Mouse (Mus musculus) embryonic facial prominence, embryonic 14.5 days (tissue): ENCODE measurements at regions not wholly inside any gene's neighbourhood (a gene's known extent, or its start where the extent isn't known, plus 50 kb on each side); places are given as distances from the start of the nearest gene placed in this dataset.

Source experiments
- ATAC-seq: fragments of 200-750 bp; cut with Nextera tagmentation; 2 replicates; pipeline ENCODE4 v1.8.0; 2017; ENCODE audit warnings: low read depth, moderate number of reproducible peaks, moderate TSS enrichment
- DNase-seq: peaks from one replicate; pipeline ENCODE4 v3.0.0-alpha.2; 2015; ENCODE audit warnings: low spot score
- H3K27ac ChIP-seq: fragments of 300-500 bp; sonication (generic); replicated peaks from 2 replicates; pipeline ENCODE4 v1.5.1; 2014; ENCODE audit warnings: low read depth, mild to moderate bottlenecking, low read length, moderate library complexity
- H3K27me3 ChIP-seq: fragments of 300-500 bp; sonication (generic); replicated peaks from 2 replicates; pipeline ENCODE4 v1.6.1; 2014; ENCODE audit warnings: low read length; ENCODE audit not compliant: control insufficient read depth, insufficient read depth
- H3K36me3 ChIP-seq: fragments of 300-500 bp; sonication (generic); 2 replicates; pipeline ENCODE4 v1.6.1; 2014; ENCODE audit warnings: low read length, mixed read lengths; ENCODE audit not compliant: control insufficient read depth, insufficient read depth
- H3K4me1 ChIP-seq: fragments of 300-500 bp; sonication (generic); 2 replicates; pipeline ENCODE4 v1.6.1; 2014; ENCODE audit warnings: antibody characterized with exemption, low read length; ENCODE audit not compliant: control insufficient read depth, insufficient read depth
- H3K4me2 ChIP-seq: fragments of 300-500 bp; sonication (generic); 2 replicates; pipeline ENCODE4 v1.6.1; 2014; ENCODE audit warnings: low read depth, mild to moderate bottlenecking, low read length, moderate library complexity, mixed read lengths
- H3K4me3 ChIP-seq: fragments of 300-500 bp; sonication (generic); 2 replicates; pipeline ENCODE4 v1.5.1; 2014; ENCODE audit warnings: low read depth, mild to moderate bottlenecking, low read length
- H3K9ac ChIP-seq: fragments of 300-500 bp; sonication (generic); 2 replicates; pipeline ENCODE4 v1.6.1; 2014; ENCODE audit warnings: low read depth, mild to moderate bottlenecking, low read length, moderate library complexity, mixed read lengths
- H3K9me3 ChIP-seq: fragments of 300-500 bp; sonication (generic); 2 replicates; pipeline ENCODE4 v1.6.1; 2016; ENCODE audit warnings: low read length; ENCODE audit not compliant: control insufficient read depth
- WGBS: fragments of 180-500 bp; shearing (Covaris S2); extraction: QIAGEN DNeasy Blood & Tissue Kit; methylation state at CpG from one replicate; pipeline ENCODE4 v1.1.7; 2014; 5-methylcytosine and 5-hydroxymethylcytosine counted together

DNA sequence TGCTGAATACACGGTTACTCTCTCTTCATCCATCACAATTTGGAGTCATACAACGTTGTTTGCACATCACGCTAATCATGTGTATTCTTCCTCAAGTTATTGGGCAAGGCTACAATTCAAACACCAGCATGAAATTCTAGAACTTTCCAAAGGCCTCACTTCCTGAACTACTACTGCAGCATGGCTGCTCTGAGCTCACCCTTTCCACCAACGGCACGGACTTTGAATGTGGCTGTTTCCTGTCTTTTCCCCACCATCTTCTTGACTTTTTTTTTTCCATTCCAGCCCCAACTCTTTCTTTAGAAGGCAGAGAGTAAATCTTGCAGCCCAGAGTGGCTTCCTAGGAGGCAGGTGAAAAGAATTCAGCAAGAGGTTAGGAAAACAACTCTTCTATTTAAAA, 129.2 kb upstream of the Lmo4 start:
- Histone ChIP-seq H3K4me1 (no peaks in the 10 kb centered on the region), H3K4me2 (no peak overlapping the region), H3K4me3 (no peak overlapping the region), H3K36me3 (no peaks in the 10 kb centered on the region), H3K9ac (no peak overlapping the region), H3K27ac (no peak overlapping the region), H3K9me3 (no peaks in the 10 kb centered on the region), H3K27me3 (no peaks in the 10 kb centered on the region)
- ATAC-seq (no peak), DNase-seq (no peak)
- 81% methylated on average over 5 of the region's 5 CpGs for WGBS

DNA sequence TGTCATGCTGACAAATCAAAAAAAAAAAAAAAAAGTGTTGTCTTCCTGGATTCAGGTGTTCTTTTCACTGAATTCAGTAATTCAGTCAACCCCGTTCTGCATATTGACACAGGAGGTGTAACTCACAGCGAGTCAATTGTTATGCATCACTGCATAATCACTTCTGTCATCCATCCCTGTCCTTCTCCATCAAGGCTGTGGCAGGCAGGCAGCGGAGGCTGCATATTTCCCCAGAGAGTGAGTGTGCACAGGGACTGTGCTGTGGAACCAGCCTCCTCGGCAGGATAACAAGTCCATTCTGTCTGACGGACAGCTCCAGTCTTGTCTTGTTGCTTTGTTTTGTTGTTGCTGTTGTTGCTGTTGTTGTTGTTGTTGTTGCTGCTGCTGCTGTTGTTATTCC, 127.3 kb upstream of the Lmo4 start:
- H3K4me2 ChIP-seq: no peak overlapping the region
- no peak overlapping the region for H3K27ac ChIP-seq
- no peak for DNase-seq
- no peaks in the 10 kb centered on the region for H3K36me3 ChIP-seq
- no peak overlapping the region for H3K4me3 ChIP-seq
- ATAC-seq: no peak
- WGBS: 17% methylated on average over 5 of the region's 5 CpGs
- H3K9me3 ChIP-seq: no peaks in the 10 kb centered on the region
- no peaks in the 10 kb centered on the region for H3K27me3 ChIP-seq
- H3K9ac ChIP-seq: no peak overlapping the region
- no peaks in the 10 kb centered on the region for H3K4me1 ChIP-seq

DNA sequence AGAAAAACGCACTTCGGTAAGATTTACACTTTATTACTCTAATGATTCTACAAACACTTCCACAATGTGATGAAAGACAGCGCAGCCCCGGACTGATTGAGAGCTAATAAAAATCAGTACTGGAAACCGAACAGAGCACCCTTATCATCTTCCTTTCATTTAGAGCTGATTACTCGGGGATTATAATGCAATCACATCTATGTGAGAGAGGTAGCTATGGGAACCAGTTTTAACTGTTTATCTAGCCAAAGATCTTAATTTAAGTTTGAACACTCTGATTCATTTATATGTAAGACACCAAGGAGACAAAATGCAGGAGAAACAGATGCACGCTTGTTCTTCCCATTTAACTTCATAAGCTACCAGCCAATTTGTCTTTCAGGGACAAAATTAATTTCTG, 124.1 kb upstream of the Lmo4 start:
- Histone ChIP-seq H3K27me3 (no peaks in the 10 kb centered on the region), H3K9me3 (no peaks in the 10 kb centered on the region), H3K36me3 (no peaks in the 10 kb centered on the region), H3K4me1 (no peaks in the 10 kb centered on the region), H3K9ac (no peak overlapping the region), H3K4me3 (no peak overlapping the region), H3K27ac (no peak overlapping the region), H3K4me2 (no peak overlapping the region)
- DNase-seq (no peak), ATAC-seq (no peak)
- WGBS: 83% methylated on average over 7 of the region's 7 CpGs

DNA sequence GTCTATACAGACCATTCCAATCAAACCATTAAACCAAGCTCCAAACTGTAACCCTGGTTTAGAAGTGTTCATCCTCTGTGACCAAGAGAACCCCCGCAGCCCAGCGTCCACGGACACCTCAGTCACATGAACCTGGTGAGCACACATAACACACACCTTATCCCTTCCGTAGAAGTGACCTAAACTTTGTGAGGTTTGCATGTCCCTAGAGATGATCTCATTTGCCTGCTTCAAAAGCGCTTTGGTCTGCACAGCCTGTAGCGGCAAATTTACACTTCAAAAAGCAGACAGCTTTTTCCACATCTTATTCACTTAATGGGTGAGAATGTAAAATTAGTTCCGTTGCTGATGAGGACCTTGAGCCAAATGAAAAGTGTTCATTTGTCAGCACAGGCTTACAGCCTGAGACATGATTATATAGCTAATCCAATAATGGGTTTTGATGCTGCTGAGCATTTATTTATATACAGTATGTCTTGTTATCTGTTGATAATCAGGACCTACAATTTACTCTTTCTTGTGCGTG, 122.3 kb upstream of the Lmo4 start:
- 89% methylated on average over 8 of the region's 8 CpGs for WGBS
- H3K4me1 ChIP-seq: no peaks in the 10 kb centered on the region
- no peak for ATAC-seq
- H3K4me3 ChIP-seq: no peak overlapping the region
- no peak overlapping the region for H3K4me2 ChIP-seq
- no peaks in the 10 kb centered on the region for H3K27me3 ChIP-seq
- no peak overlapping the region for H3K9ac ChIP-seq
- H3K27ac ChIP-seq: no peak overlapping the region
- DNase-seq: no peak
- H3K36me3 ChIP-seq: no peaks in the 10 kb centered on the region
- H3K9me3 ChIP-seq: no peaks in the 10 kb centered on the region

DNA sequence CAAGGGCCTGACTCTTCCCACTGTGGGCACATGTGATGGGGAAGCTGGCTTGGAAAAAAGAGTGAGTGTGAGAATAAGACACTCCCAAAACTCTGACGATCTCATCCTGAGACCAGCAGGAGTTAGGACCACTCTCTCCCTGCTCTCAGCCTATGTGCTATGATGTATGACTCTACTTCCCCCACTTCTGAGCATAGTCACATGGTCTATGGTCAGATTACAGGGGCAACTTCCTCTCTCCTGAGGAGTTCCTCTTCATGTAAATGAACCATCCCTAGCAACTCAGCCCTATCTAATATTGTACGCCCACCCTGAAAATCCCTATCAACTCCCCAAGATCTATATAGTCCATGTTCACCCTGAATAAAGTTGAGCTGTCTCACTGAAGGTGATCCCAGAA, 120.0 kb upstream of the Lmo4 start:
- ATAC-seq: no peak
- Histone ChIP-seq H3K9ac (no peak overlapping the region), H3K27ac (no peak overlapping the region), H3K4me2 (no peak overlapping the region), H3K36me3 (no peaks in the 10 kb centered on the region), H3K27me3 (no peaks in the 10 kb centered on the region), H3K9me3 (no peaks in the 10 kb centered on the region), H3K4me1 (no peaks in the 10 kb centered on the region), H3K4me3 (no peak overlapping the region)
- DNase-seq: no peak
- WGBS: 94% methylated on average over 2 of the region's 2 CpGs

DNA sequence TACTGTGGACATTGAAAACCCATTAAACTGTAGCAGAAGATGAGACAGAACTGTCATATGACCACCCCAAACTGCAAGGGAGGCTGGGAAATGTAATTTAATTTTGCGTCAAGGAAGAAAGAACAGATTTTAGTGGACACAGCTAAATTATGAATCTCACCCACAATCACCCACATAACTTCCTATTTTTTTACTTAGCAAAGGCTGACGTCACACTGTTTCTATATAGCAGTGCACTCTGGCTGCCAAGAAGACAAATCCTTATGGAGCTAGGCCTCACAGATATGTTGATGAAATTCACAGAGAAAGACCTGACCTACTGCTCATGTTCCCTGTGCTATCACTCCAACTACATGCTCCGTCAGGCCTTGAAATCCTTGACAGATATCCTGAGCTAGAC, 118.5 kb upstream of the Lmo4 start:
- H3K4me1 ChIP-seq: peaks cover 7% of the 10 kb centered on the region; the same call in 1 of the 2 replicates
- 87% methylated on average over 3 of the region's 3 CpGs for WGBS
- DNase-seq (no peak), ATAC-seq (no peak)
- no peaks in the 10 kb centered on the region for H3K36me3 ChIP-seq
- no peak overlapping the region for H3K4me2 ChIP-seq
- H3K9me3 ChIP-seq: no peaks in the 10 kb centered on the region
- H3K4me3 ChIP-seq: no peak overlapping the region
- no peak overlapping the region for H3K9ac ChIP-seq
- H3K27me3 ChIP-seq: no peaks in the 10 kb centered on the region
- H3K27ac ChIP-seq: no peak overlapping the region

DNA sequence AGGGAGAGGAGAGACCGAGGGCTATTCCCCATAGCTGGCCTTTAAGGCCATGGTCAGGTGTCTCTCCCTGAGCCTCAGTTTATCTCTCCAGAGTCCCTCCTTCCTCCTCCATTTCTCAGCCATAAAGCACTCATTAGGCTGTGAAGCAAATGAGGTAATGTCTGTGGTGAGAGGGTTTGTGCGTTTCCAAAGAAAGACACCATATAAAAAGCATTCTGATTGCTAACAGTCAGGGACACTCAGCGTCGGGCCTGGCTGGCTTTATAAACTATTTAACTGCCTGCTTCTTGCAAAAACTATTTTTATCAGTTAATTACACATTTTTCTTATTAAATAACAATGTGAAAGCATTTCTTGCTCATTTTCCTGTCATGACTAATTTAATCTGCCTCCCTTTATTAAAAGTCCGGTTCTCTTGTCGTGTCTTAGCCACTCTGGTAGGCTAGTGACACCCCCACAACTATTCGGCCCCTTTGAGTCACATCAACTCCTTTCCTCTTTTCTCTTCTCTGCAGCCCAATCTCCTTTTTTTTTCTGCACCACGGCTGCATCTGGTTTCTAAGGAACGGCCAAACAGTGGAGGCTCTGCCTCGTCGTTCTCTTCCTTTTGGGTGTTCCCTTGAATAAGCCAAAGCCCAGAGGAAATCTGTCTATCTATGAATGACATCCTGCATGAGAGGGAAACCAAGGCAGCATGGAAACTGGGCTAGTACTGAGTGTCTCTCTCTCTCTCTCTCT, 114.6 kb upstream of the Lmo4 start:
- H3K9me3 ChIP-seq: no peaks in the 10 kb centered on the region
- ATAC-seq: no peak
- no peaks in the 10 kb centered on the region for H3K36me3 ChIP-seq

DNA sequence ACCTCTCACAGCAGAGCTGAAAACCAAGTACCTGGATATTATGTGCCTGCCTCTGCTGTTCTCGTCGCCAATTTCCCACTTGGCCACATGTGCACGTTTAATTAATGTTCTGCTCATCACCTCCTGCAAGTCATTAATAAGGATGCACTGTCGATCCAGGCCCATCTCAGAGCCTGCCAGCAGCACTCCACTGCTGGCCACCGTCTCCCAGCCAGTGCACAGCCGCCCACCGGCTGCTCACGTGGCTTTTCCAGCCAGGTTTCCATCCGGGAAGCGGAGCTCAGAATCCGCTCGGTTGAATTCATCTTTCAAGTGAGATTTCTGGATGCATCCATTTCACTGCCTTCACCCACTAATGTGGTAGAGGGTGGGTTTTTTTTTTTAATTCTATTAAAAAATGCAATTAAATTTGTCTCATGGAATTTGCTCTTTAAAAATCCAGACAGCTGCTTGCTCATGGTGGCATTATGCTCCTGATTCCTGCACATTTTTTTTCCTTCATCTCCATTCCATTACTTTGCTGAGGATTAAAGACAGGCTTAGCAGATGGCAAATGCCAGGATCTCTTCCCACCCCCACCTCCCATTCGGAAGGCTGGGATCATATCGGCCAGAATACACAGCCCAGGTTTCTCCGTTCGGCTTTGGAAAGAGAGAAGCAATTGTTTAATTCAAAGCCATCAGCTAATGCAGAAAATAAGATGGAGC, 113.9 kb upstream of the Lmo4 start:
- Histone ChIP-seq H3K4me1 (peaks cover 7% of the 10 kb centered on the region; the same call in 1 of the 2 replicates), H3K27me3 (no peaks in the 10 kb centered on the region), H3K4me3 (no peak overlapping the region), H3K9ac (no peak overlapping the region), H3K36me3 (no peaks in the 10 kb centered on the region), H3K4me2 (peak overlapping the region; percentile 26; the same call in 1 of the 2 replicates), H3K27ac (no peak overlapping the region), H3K9me3 (no peaks in the 10 kb centered on the region)
- WGBS: 39% methylated on average over 16 of the region's 16 CpGs
- ATAC-seq (no peak), DNase-seq (no peak)

More for the DNA sequence above, 114.6 kb upstream of the Lmo4 start:
- Histone ChIP-seq H3K4me1 (peaks cover 7% of the 10 kb centered on the region; the same call in 1 of the 2 replicates), H3K27me3 (no peaks in the 10 kb centered on the region), H3K27ac (no peak overlapping the region), H3K4me3 (no peak overlapping the region), H3K9ac (no peak overlapping the region), H3K4me2 (0 out of 2 replicates have a peak overlapping the region, but pooled peaks have one; percentile 26)
- peak; percentile 26 for DNase-seq
- 51% methylated on average over 11 of the region's 11 CpGs for WGBS
